Mouse (Mus musculus): ENCODE measurements around the gene Rgs5. TPM values are rescaled to one million over a fixed set of nuclear protein-coding genes. Genes with fewer than 3 reads are reported as not detected.
A peak's percentile ranks its signal among the peaks of the same experiment; 100 is the strongest.

Rgs5 gene
- polyA plus RNA-seq, 1 experiment = 25.2 TPM

DNA sequence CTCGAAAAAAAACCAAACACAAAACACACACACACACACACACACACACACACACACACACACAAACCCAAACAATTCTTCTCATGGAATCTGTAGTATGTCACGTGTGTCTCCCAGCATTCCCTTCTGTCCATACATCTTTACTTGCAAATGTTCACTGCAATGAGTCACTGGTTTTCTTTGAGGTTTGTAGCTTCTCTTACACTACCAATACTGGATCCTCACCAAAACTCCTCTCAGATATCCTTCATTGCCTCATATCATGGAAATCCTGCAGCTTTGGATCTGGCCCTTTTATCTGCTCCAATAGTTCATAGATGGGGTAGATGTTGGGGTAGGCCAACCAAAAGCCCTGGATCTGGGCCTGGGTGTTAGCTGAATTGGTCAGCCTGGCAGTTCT, 66.5 kb downstream of the Rgs5 start:
- no peaks in the 10 kb centered on the region for H3K27me3 ChIP-seq (replicated peaks; ENCODE audit: control insufficient read depth, insufficient read depth, low read length)
- H3K4me1 ChIP-seq (ENCODE audit: control insufficient read depth, insufficient read depth, low read length) = no peaks in the 10 kb centered on the region
- DNase-seq = no peak
- H3K36me3 ChIP-seq (ENCODE audit: control insufficient read depth, insufficient read depth, low read length) = no peaks in the 10 kb centered on the region
- no peak overlapping the region for H3K27ac ChIP-seq (ENCODE audit: insufficient read depth, low read depth, low read length)
- 67% methylated on average over 2 of the region's 2 CpGs for WGBS
- TF ChIP-seq POLR2A (IDR thresholded peaks at IDR 0.05; ENCODE audit: low read depth, low read length) (no peak), CTCF (conservative IDR thresholded peaks at IDR 0.05; ENCODE audit: insufficient read depth, insufficient read length, low read depth, low read length) (no peak)
- H3K4me3 ChIP-seq (ENCODE audit: insufficient read depth, low read depth, low read length) = no peak overlapping the region

DNA sequence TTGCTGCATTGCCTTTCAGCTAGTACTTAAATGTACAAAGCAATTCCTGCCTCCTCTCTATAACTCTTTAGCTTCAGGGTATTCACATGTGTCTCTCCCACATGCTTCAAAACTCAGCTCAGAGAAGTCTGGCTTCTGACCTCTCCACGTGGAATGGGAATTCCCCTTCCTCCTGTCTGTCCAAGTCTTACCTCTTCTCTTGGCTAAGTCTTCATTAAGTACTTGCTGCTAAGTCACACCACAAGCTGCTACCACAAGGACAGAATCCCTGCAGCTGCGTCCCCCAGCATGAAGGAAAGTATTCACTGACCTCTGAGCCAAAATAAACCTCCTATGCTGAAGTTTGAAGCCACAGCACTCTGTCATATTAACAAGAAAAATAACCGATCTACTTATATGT, 71.0 kb downstream of the Rgs5 start:
- H3K4me3 ChIP-seq (ENCODE audit: insufficient read depth, low read depth, low read length) = no peak overlapping the region
- no peak overlapping the region for H3K27ac ChIP-seq (ENCODE audit: insufficient read depth, low read depth, low read length)
- WGBS = 63% methylated on average over 3 of the region's 3 CpGs
- DNase-seq = no peak
- H3K4me1 ChIP-seq (ENCODE audit: control insufficient read depth, insufficient read depth, low read length) = no peaks in the 10 kb centered on the region
- H3K27me3 ChIP-seq (replicated peaks; ENCODE audit: control insufficient read depth, insufficient read depth, low read length) = no peaks in the 10 kb centered on the region
- H3K36me3 ChIP-seq (ENCODE audit: control insufficient read depth, insufficient read depth, low read length) = no peaks in the 10 kb centered on the region
- TF ChIP-seq POLR2A (IDR thresholded peaks at IDR 0.05; ENCODE audit: low read depth, low read length) = no peak
- TF ChIP-seq CTCF (conservative IDR thresholded peaks at IDR 0.05; ENCODE audit: insufficient read depth, insufficient read length, low read depth, low read length) = no peak

DNA sequence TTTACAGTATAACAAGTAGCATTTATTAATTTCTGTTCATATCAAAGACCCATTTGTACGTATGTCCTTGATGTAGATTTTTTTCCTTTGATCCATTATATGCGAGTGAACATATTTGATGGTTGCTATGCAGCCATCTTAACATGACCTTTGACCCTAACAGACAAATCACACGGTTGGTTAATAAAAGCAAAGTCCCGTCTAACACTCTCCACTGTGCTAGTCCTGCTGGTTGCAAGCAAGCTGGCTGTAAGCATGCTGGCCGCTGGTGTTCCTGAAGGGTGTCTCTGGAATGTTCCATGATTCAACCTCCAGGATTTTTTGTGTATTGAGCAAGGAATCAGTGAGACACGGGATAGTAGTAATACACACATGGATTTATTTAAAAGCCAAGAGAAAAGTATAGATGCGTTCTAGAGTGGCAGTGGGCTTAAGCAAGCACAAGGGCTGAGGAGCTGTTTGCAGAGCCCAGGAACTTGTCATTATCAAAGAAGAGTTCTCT, 75.3 kb downstream of the Rgs5 start:
- no peak for DNase-seq
- H3K36me3 ChIP-seq (ENCODE audit: control insufficient read depth, insufficient read depth, low read length) = no peaks in the 10 kb centered on the region
- no peak overlapping the region for H3K4me3 ChIP-seq (ENCODE audit: insufficient read depth, low read depth, low read length)
- H3K27me3 ChIP-seq (replicated peaks; ENCODE audit: control insufficient read depth, insufficient read depth, low read length) = no peaks in the 10 kb centered on the region
- H3K4me1 ChIP-seq (ENCODE audit: control insufficient read depth, insufficient read depth, low read length) = no peaks in the 10 kb centered on the region
- WGBS = 65% methylated on average over 7 of the region's 7 CpGs
- no peak overlapping the region for H3K27ac ChIP-seq (ENCODE audit: insufficient read depth, low read depth, low read length)
- TF ChIP-seq CTCF (conservative IDR thresholded peaks at IDR 0.05; ENCODE audit: insufficient read depth, insufficient read length, low read depth, low read length) = no peak
- no peak for TF ChIP-seq POLR2A (IDR thresholded peaks at IDR 0.05; ENCODE audit: low read depth, low read length)

DNA sequence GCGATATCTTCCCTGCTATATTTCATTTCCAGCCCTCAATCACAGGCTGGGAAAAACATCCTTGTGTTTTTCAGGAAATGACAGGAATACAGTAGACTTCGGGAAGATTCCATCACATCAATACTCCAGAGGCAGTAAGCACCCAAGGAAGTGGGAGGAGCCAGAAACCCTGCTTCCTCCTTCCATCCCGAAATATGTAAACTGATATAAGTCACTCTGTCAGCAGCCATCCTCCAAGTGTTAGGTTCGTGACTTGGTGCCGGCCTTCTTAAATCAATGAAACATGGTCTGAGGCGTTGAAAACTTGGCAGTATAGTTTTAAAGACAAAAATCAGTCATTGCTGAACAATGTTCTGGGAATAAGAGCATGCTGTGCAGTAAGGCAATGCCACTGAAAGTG, 80.8 kb downstream of the Rgs5 start:
- WGBS = 61% methylated on average over 6 of the region's 6 CpGs
- DNase-seq = no peak
- no peak overlapping the region for H3K27ac ChIP-seq (ENCODE audit: insufficient read depth, low read depth, low read length)
- no peaks in the 10 kb centered on the region for H3K4me1 ChIP-seq (ENCODE audit: control insufficient read depth, insufficient read depth, low read length)
- no peak overlapping the region for H3K4me3 ChIP-seq (ENCODE audit: insufficient read depth, low read depth, low read length)
- TF ChIP-seq CTCF (conservative IDR thresholded peaks at IDR 0.05; ENCODE audit: insufficient read depth, insufficient read length, low read depth, low read length) (no peak), POLR2A (IDR thresholded peaks at IDR 0.05; ENCODE audit: low read depth, low read length) (no peak)
- no peaks in the 10 kb centered on the region for H3K27me3 ChIP-seq (replicated peaks; ENCODE audit: control insufficient read depth, insufficient read depth, low read length)
- no peaks in the 10 kb centered on the region for H3K36me3 ChIP-seq (ENCODE audit: control insufficient read depth, insufficient read depth, low read length)

DNA sequence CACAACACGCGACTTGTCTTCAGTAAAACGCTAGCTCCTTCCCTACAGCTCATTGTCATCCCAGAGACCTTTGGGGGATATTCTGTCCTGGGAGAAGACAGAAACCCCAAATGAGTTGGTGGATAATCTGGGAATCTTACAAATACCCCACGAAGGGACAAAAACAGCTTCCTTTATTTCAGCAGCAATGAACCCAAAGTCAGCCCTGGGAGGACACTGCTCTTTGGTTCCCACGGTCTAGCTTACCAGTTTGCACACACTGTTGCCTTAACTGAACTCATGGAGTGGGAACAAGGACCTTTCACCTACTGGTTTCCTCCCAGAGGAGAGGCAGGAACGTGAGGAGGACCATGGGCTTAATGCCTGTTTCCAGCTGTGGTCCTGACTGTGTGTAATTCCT, 81.9 kb downstream of the Rgs5 start:
- Histone ChIP-seq H3K27ac (ENCODE audit: insufficient read depth, low read depth, low read length) (no peak overlapping the region), H3K4me1 (ENCODE audit: control insufficient read depth, insufficient read depth, low read length) (no peaks in the 10 kb centered on the region)
- TF ChIP-seq POLR2A (IDR thresholded peaks at IDR 0.05; ENCODE audit: low read depth, low read length) = no peak
- no peak for TF ChIP-seq CTCF (conservative IDR thresholded peaks at IDR 0.05; ENCODE audit: insufficient read depth, insufficient read length, low read depth, low read length)

DNA sequence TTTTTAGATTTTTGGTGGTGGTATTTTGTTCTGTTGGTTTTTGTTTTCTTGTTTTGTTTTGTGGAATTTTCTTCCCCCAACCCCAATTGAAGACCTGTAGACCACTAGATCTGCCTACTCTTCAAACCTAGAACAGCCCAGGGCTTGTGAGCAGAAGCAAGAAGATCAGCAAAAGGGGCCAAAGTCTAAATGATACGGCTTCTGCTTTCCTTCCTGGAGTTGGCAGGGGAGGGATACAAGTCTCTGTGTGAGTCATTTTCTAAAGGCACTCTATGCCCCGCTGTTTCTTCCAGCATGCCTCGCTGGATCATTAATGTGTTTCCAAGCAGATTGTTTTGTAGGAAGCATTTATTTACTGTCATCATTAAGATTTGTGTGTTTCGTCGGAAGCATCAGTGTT, 85.8 kb downstream of the Rgs5 start:
- TF ChIP-seq CTCF (conservative IDR thresholded peaks at IDR 0.05; ENCODE audit: insufficient read depth, insufficient read length, low read depth, low read length) (no peak), POLR2A (IDR thresholded peaks at IDR 0.05; ENCODE audit: low read depth, low read length) (no peak)
- DNase-seq = no peak
- Histone ChIP-seq H3K27ac (ENCODE audit: insufficient read depth, low read depth, low read length) (no peak overlapping the region), H3K4me3 (ENCODE audit: insufficient read depth, low read depth, low read length) (no peak overlapping the region), H3K27me3 (replicated peaks; ENCODE audit: control insufficient read depth, insufficient read depth, low read length) (no peaks in the 10 kb centered on the region), H3K4me1 (ENCODE audit: control insufficient read depth, insufficient read depth, low read length) (no peaks in the 10 kb centered on the region), H3K36me3 (ENCODE audit: control insufficient read depth, insufficient read depth, low read length) (no peaks in the 10 kb centered on the region)
- WGBS = 70% methylated on average over 5 of the region's 5 CpGs

More for the DNA sequence above, 81.9 kb downstream of the Rgs5 start:
- peak; percentile 3 for DNase-seq
- no peaks in the 10 kb centered on the region for H3K36me3 ChIP-seq (ENCODE audit: control insufficient read depth, insufficient read depth, low read length)
- WGBS = 74% methylated on average over 6 of the region's 6 CpGs
- H3K27me3 ChIP-seq (replicated peaks; ENCODE audit: control insufficient read depth, insufficient read depth, low read length) = no peaks in the 10 kb centered on the region
- no peak overlapping the region for H3K4me3 ChIP-seq (ENCODE audit: insufficient read depth, low read depth, low read length)

Other genes starting within 250 kb of the Rgs5 start
- 0.11 and 0.30 TPM in 2 replicates for gene Nuf2, start 124.0 kb upstream of the Rgs5 start, polyA plus RNA-seq (2012; rRNA removed)
- 0.90 and 1.8 TPM in 2 replicates for gene Rgs4, start 92.1 kb downstream of the Rgs5 start, polyA plus RNA-seq (2012; rRNA removed)